Mouse (Mus musculus) gastrocnemius, postnatal 25 days (tissue): ENCODE measurements around the gene Snrnp27. TPM values are rescaled to one million over a fixed set of nuclear protein-coding genes. Genes with fewer than 3 reads are reported as not detected.

ENCODE experiments used
- DNase-seq: peaks from one replicate; pipeline ENCODE4 v3.0.0; 2022
- long read RNA-seq, 2 experiments: library from polyadenylated mRNA; stranded (forward); transcript quantifications; one replicate each; pipeline ENCODE4 v2.0.0; 2021
- total RNA-seq, 2 experiments: library from RNA; stranded (reverse); gene quantifications; 1 replicate in 1 of 2; 2 replicates in 1 of 2; pipeline ENCODE4 v1.2.3; 2021

Gene Snrnp27
- total RNA-seq, result 10 to 100 TPM; 73.4 to 74.7 TPM
- long read RNA-seq, experiment 1, transcript Snrnp27-201 (6 exons, 885 nt), result major isoform, 210 of 229 reads
- long read RNA-seq, experiment 1, transcript Snrnp27-203 (6 exons, 822 nt), result minor isoform, 7 of 229 reads
- long read RNA-seq, experiment 1, partial matches to known transcripts, result 6 of 229 reads
- long read RNA-seq, experiment 1, other reads (novel, unspliced or antisense), result 6 of 229 reads
- long read RNA-seq, experiment 2, transcript Snrnp27-201 (6 exons, 885 nt), result major isoform, 145 of 149 reads
- long read RNA-seq, experiment 2, partial matches to known transcripts, result 2 of 149 reads
- long read RNA-seq, experiment 2, other reads (novel, unspliced or antisense), result 1 of 149 reads

GRCm38 (mm10) chr6:86683872-86684654, at the start of gene Snrnp27:
Snrnp27 (minus strand) TSS chr6:86684522.
- DNase-seq, result peak; percentile 90

GRCm38 (mm10) chr6:86733183-86733876, 49.0 kb upstream of the Snrnp27 start, which contains the start of gene Gmcl1:
Gmcl1 (minus strand) TSS chr6:86733383.
- peak; percentile 92 for DNase-seq

- no peak for DNase-seq
These were observed 48.2 kb upstream of the Snrnp27 start for GRCm38 (mm10) chr6:86732276-86733173.

GRCm38 (mm10) chr6:86728711-86729110, 44.4 kb upstream of the Snrnp27 start:
- DNase-seq, result no peak

GRCm38 (mm10) chr6:86721977-86722376, 37.7 kb upstream of the Snrnp27 start:
- DNase-seq, result no peak

- DNase-seq, result no peak
These were observed 23.9 kb upstream of the Snrnp27 start for GRCm38 (mm10) chr6:86708072-86708774.

GRCm38 (mm10) chr6:86702577-86702976, 18.3 kb upstream of the Snrnp27 start:
- no peak for DNase-seq

GRCm38 (mm10) chr6:86697903-86698302, 13.6 kb upstream of the Snrnp27 start:
- no peak for DNase-seq

- DNase-seq, result no peak
These were observed 11.9 kb upstream of the Snrnp27 start for GRCm38 (mm10) chr6:86696213-86696612.

- DNase-seq, result no peak
These were observed 10.1 kb upstream of the Snrnp27 start for GRCm38 (mm10) chr6:86694465-86694864.

GRCm38 (mm10) chr6:86689671-86690070, 5.3 kb upstream of the Snrnp27 start:
- no peak for DNase-seq

- DNase-seq, result no peak
These were observed 2.6 kb upstream of the Snrnp27 start for GRCm38 (mm10) chr6:86686971-86687370.

GRCm38 (mm10) chr6:86684655-86685011, 311 bp upstream of the Snrnp27 start:
- DNase-seq, result no peak

GRCm38 (mm10) chr6:86681289-86681688, 3.0 kb downstream of the Snrnp27 start:
- DNase-seq, result no peak

GRCm38 (mm10) chr6:86678341-86678740, 6.0 kb downstream of the Snrnp27 start:
- DNase-seq, result no peak

GRCm38 (mm10) chr6:86670873-86671272, 13.4 kb downstream of the Snrnp27 start:
- DNase-seq, result peak; percentile 21

GRCm38 (mm10) chr6:86669240-86669727, 15.0 kb downstream of the Snrnp27 start:
- DNase-seq, result peak; percentile 100

GRCm38 (mm10) chr6:86668580-86669239, 15.6 kb downstream of the Snrnp27 start, which contains the start of gene Mxd1:
Mxd1 (minus strand) TSS chr6:86669161.
- DNase-seq, result no peak

- DNase-seq, result no peak
These were observed 17.3 kb downstream of the Snrnp27 start for GRCm38 (mm10) chr6:86667061-86667460.
